In the genomic region with DNA sequence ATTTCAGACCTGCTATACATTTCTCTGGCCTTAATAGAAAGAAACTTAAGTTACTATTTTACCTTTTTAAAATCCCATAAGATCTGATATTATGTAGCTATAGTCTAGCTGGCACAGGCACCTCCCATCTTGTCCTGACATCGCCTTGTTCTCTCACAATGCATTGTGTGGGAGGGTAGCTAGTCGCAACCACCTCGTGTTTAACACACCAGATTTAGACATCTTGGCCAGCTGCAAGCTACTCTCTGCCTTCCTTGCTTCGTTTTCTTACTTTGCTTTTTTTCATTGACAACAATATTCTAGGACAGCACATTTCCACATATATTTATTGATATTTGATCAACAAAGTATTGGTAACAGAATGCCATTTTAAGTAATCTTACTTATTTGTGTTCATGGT, we compare ENCODE assay signal across 20 mouse cellular contexts.
DNase-seq lines count a peak whose midpoint lies in the region; TF ChIP-seq lines count a peak whose summit lies in the region.
"Had no signal": no experiment of that assay in that cellular context is flagged by ENCODE, and none has a peak within 500 bp of the region (broad histone marks: within the 10 kb centered on the region; RNA-seq: fewer than 3 reads in every experiment).

No protein-coding gene starts in this region.

- H3K27ac ChIP-seq in left cerebral cortex, adult 2 months, result no peak overlapping the region
- H3K27ac ChIP-seq: embryonic facial prominence, embryonic 10.5 days; gastrocnemius, adult 2 months; heart, embryonic 15.5 days; hindbrain, embryonic 13.5 days; hindbrain, postnatal 0 days had no signal

- intact Hi-C loops in left cerebral cortex, adult 2 months (cut with DNase I), result no loop called here
- intact Hi-C loops in left cerebral cortex, postnatal 36 days (cut with DNase I), result no loop called here

- no peak for TF ChIP-seq CTCF in left cerebral cortex, adult 2 months (IDR thresholded peaks at IDR 0.05)

- peak; percentile 3 to 8 for DNase-seq in left cerebral cortex, adult 9 months (ENCODE audit: low spot score in 2 of 2)
- no peak for DNase-seq in left cerebral cortex, adult 2 months (ENCODE audit: extremely low spot score in 1 of 2, low spot score in 2 of 2)
- peak; percentile 7 to 8 for DNase-seq in right cerebral cortex, adult 2 months (ENCODE audit: low spot score in 2 of 2)
- no peak for DNase-seq in right cerebral cortex, postnatal 4 days
- DNase-seq in left cerebral cortex, postnatal 36 days (ENCODE audit: low spot score in 2 of 2), result peak; percentile 4 to 7
- peak; percentile 35 for DNase-seq in telencephalon, adult 2 months (ENCODE audit: low read depth, low spot score)
- DNase-seq in yolk sac, embryonic 10.5 days (ENCODE audit: low spot score), result no peak
- DNase-seq in adrenal gland, postnatal 14 days, result no peak
- DNase-seq: adrenal gland, adult 8-10 months; cerebellum, adult 11-12 months; cerebellum, adult 9-11 months; cerebellum, postnatal 36 days; gastrocnemius, adult 2 months; gastrocnemius, postnatal 25 days; heart, adult 18-20 months; heart, postnatal 14 days had no signal

- no peak overlapping the region for H3K4me3 ChIP-seq in left cerebral cortex, adult 2 months
- H3K4me3 ChIP-seq: embryonic facial prominence, embryonic 10.5 days; gastrocnemius, adult 2 months; heart, embryonic 15.5 days; hindbrain, embryonic 13.5 days had no signal

Comparison
In these comparisons a context has a peak if more than half of its experiments do, and no peak if none do; other contexts are left out.
1. DNase-seq: peak in left cerebral cortex, adult 9 months (2 of 2), right cerebral cortex, adult 2 months (2 of 2), left cerebral cortex, postnatal 36 days (2 of 2) and telencephalon, adult 2 months (single experiment); none in left cerebral cortex, adult 2 months (0 of 2), right cerebral cortex, postnatal 4 days (single experiment), yolk sac, embryonic 10.5 days (single experiment) and adrenal gland, postnatal 14 days (single experiment).